Comparison of ENCODE assay signal across 12 mouse cellular contexts in the genomic region with DNA sequence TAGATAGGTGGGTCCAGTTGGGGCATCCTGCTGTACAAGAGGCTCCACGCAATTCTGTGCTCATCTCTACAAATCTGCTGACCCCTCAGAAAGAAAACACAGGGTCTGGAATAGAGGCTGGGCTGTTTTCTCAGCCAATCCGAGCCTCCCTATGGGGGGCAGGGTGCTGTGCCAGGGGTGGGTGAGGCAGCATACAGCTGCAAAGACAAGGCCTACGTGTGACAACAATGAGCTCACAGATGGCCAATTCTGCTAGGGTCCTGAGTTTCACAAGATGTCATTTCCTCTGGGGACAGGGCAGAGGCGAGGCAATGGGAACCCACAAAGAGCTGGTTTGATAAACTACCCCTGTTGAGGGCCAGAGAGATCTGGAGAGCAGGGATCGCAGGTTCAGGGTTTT. TPM values are rescaled to one million over a fixed set of nuclear protein-coding genes. Genes with fewer than 3 reads are reported as not detected.
DNase-seq lines count a peak whose midpoint lies in the region; ATAC-seq and TF ChIP-seq lines count a peak whose summit lies in the region.
"Had no signal": no experiment of that assay in that cellular context is flagged by ENCODE, and none has a peak within 500 bp of the region (broad histone marks: within the 10 kb centered on the region; RNA-seq: fewer than 3 reads in every experiment).

No protein-coding gene starts in this region.

- ATAC-seq in heart, embryonic 13.5 days (ENCODE audit: extremely low read depth, insufficient number of reproducible peaks, low FRiP score, low TSS enrichment): no peak
- ATAC-seq in forebrain, embryonic 16.5 days: peak; percentile 61
- ATAC-seq in midbrain, embryonic 15.5 days (replicated peaks): peak; percentile 51
- ATAC-seq: intestine, embryonic 16.5 days had no signal

- DNase-seq in heart, adult 8-10 months (ENCODE audit: low spot score): no peak
- DNase-seq in ES-E14 (ENCODE audit: low read depth, low spot score): no peak
- no peak for DNase-seq in urinary bladder, adult 2 months (ENCODE audit: low spot score)
- DNase-seq in frontal cortex, postnatal 14 days (ENCODE audit: low spot score in 2 of 2): no peak
- no peak for DNase-seq in cerebellum, postnatal 36 days
- DNase-seq: adrenal gland, postnatal 14 days had no signal

- no peak overlapping the region for H3K4me2 ChIP-seq in heart, embryonic 13.5 days
- peak overlapping the region; percentile 39 for H3K4me2 ChIP-seq in forebrain, embryonic 16.5 days (ENCODE audit: low read length)
- peak overlapping the region; percentile 49 for H3K4me2 ChIP-seq in midbrain, embryonic 15.5 days
- H3K4me2 ChIP-seq: liver, embryonic 15.5 days had no signal

- no peak overlapping the region for H3K4me3 ChIP-seq in heart, embryonic 13.5 days
- no peak overlapping the region for H3K4me3 ChIP-seq in ES-E14 (ENCODE audit: insufficient read depth in 1 of 2, low read depth in 1 of 2, low read length in 2 of 2, poor library complexity in 1 of 2, severe bottlenecking in 1 of 2)
- no peak overlapping the region for H3K4me3 ChIP-seq in forebrain, embryonic 16.5 days (replicated peaks; ENCODE audit: low read length)
- no peak overlapping the region for H3K4me3 ChIP-seq in midbrain, embryonic 15.5 days
- H3K4me3 ChIP-seq: erythroblast, embryonic 14.5 days; liver, embryonic 15.5 days had no signal

- 41% methylated on average over 5 of the region's 5 CpGs for WGBS in heart, embryonic 13.5 days
- 11% methylated on average over 5 of the region's 5 CpGs for WGBS in forebrain, embryonic 16.5 days
- 12% methylated on average over 5 of the region's 5 CpGs for WGBS in midbrain, embryonic 15.5 days

- in situ Hi-C loops in ES-E14 (cut with MboI; ENCODE audit: low sequenced_read_pairs in 2 of 2, unreplicated experiment in 2 of 2): no loop called here

- H3K9me3 ChIP-seq in heart, embryonic 13.5 days: no peaks in the 10 kb centered on the region
- no peaks in the 10 kb centered on the region for H3K9me3 ChIP-seq in ES-E14 (ENCODE audit: control insufficient read depth, insufficient read depth, low read depth, low read length)
- H3K9me3 ChIP-seq in forebrain, embryonic 16.5 days (ENCODE audit: control insufficient read depth, low read length): no peaks in the 10 kb centered on the region
- H3K9me3 ChIP-seq in midbrain, embryonic 15.5 days: no peaks in the 10 kb centered on the region
- H3K9me3 ChIP-seq: liver, embryonic 15.5 days had no signal

- no peak overlapping the region for H3K27ac ChIP-seq in heart, embryonic 13.5 days (replicated peaks)
- no peak overlapping the region for H3K27ac ChIP-seq in ES-E14 (ENCODE audit: insufficient read depth, low read depth, low read length, poor library complexity, severe bottlenecking)
- peak overlapping the region; percentile 95 for H3K27ac ChIP-seq in forebrain, embryonic 16.5 days (ENCODE audit: low read length)
- H3K27ac ChIP-seq in midbrain, embryonic 15.5 days: peak overlapping the region; percentile 79
- H3K27ac ChIP-seq: liver, embryonic 15.5 days had no signal

- peak overlapping the region; percentile 64 for H3K9ac ChIP-seq in heart, embryonic 13.5 days
- no peak overlapping the region for H3K9ac ChIP-seq in ES-E14 (ENCODE audit: insufficient read depth, low read depth, low read length, poor library complexity, severe bottlenecking)
- peak overlapping the region; percentile 45 for H3K9ac ChIP-seq in forebrain, embryonic 16.5 days (replicated peaks; ENCODE audit: low read depth, low read length)
- peak overlapping the region; percentile 24; the same call in 1 of the 2 replicates for H3K9ac ChIP-seq in midbrain, embryonic 15.5 days
- H3K9ac ChIP-seq: liver, embryonic 15.5 days had no signal

- peaks cover 29% of the 10 kb centered on the region for H3K27me3 ChIP-seq in heart, embryonic 13.5 days (replicated peaks)
- no peaks in the 10 kb centered on the region for H3K27me3 ChIP-seq in forebrain, embryonic 16.5 days (replicated peaks; ENCODE audit: control insufficient read depth, insufficient read depth, low read length)
- H3K27me3 ChIP-seq in midbrain, embryonic 15.5 days (replicated peaks): no peaks in the 10 kb centered on the region

- no peaks in the 10 kb centered on the region for H3K36me3 ChIP-seq in heart, embryonic 13.5 days
- H3K36me3 ChIP-seq in ES-E14 (ENCODE audit: control insufficient read depth, insufficient read depth, low read length, poor library complexity, severe bottlenecking): no peaks in the 10 kb centered on the region
- H3K36me3 ChIP-seq in forebrain, embryonic 16.5 days (ENCODE audit: control insufficient read depth, insufficient read depth): no peaks in the 10 kb centered on the region
- no peaks in the 10 kb centered on the region for H3K36me3 ChIP-seq in midbrain, embryonic 15.5 days (replicated peaks)
- H3K36me3 ChIP-seq: liver, embryonic 15.5 days had no signal

- H3K4me1 ChIP-seq in heart, embryonic 13.5 days: peaks cover 21% of the 10 kb centered on the region
- H3K4me1 ChIP-seq in ES-E14 (ENCODE audit: control insufficient read depth in 2 of 2, insufficient read depth in 2 of 2, low read length in 2 of 2, poor library complexity in 1 of 2): peaks cover 4 to 23% of the 10 kb centered on the region in 2 experiments; a peak in 3 of 4 replicates
- peaks cover 32% of the 10 kb centered on the region for H3K4me1 ChIP-seq in forebrain, embryonic 16.5 days (replicated peaks; ENCODE audit: control insufficient read depth, insufficient read depth, low read length)
- peaks cover 33% of the 10 kb centered on the region for H3K4me1 ChIP-seq in midbrain, embryonic 15.5 days
- H3K4me1 ChIP-seq: liver, embryonic 15.5 days had no signal

TF ChIP-seq in ES-E14, 5 proteins besides CTCF, POLR2A, EP300 and RAD21:
- TF ChIP-seq MAFK (IDR thresholded peaks at IDR 0.05; ENCODE audit: insufficient read depth, low read depth, low read length) (0 out of 2 replicates have a peak, but pooled peaks have one; percentile 25), CHD2 (IDR thresholded peaks at IDR 0.05; ENCODE audit: low read depth, low read length) (no peak), HCFC1 (IDR thresholded peaks at IDR 0.05; ENCODE audit: borderline replicate concordance, insufficient read depth, low read length) (no peak)

RNA-seq across cellular contexts. Expression of a gene that starts 6.8 kb away (rescaled TPM):
- polyA plus RNA-seq in heart, embryonic 13.5 days (2015; fragmentation: Nextera tagmentation; extraction: Ambion mirVana): 19.7 and 24.5 TPM in 2 replicates
- total RNA-seq in heart, adult 8-10 months (2022): 10 to 100 TPM; 22.1 to 74.4 (median 55.6) TPM
- total RNA-seq in ES-E14 (2012; rRNA removed): 33.9 and 42.1 TPM in 2 replicates
- 75.5 and 79.6 TPM in 2 replicates for polyA plus RNA-seq in forebrain, embryonic 16.5 days (2015; fragmentation: Nextera tagmentation; extraction: Ambion mirVana)
- polyA plus RNA-seq in midbrain, embryonic 15.5 days (2015; fragmentation: Nextera tagmentation; extraction: Ambion mirVana): 52.6 and 59.4 TPM in 2 replicates
- 20.6 and 30.7 TPM in 2 replicates for polyA plus RNA-seq in urinary bladder, adult 2 months (2012; rRNA removed)

RNA-seq across cellular contexts. Expression of a gene that starts 44.1 kb away (rescaled TPM):
- 33.8 and 37.9 TPM in 2 replicates for polyA plus RNA-seq in heart, embryonic 13.5 days (2015; fragmentation: Nextera tagmentation; extraction: Ambion mirVana)
- total RNA-seq in heart, adult 8-10 months (2022): 10 to 100 TPM; 22.3 to 26.7 (median 24.4) TPM
- total RNA-seq in ES-E14 (2012; rRNA removed): 16.3 and 18.8 TPM in 2 replicates
- 45.1 and 50.0 TPM in 2 replicates for polyA plus RNA-seq in forebrain, embryonic 16.5 days (2015; fragmentation: Nextera tagmentation; extraction: Ambion mirVana)
- polyA plus RNA-seq in midbrain, embryonic 15.5 days (2015; fragmentation: Nextera tagmentation; extraction: Ambion mirVana): 47.4 and 48.7 TPM in 2 replicates
- polyA plus RNA-seq in urinary bladder, adult 2 months (2012; rRNA removed): 36.2 and 39.2 TPM in 2 replicates

RNA-seq across cellular contexts. Expression of a gene that starts 44.5 kb away (rescaled TPM):
- polyA plus RNA-seq in heart, embryonic 13.5 days (2015; fragmentation: Nextera tagmentation; extraction: Ambion mirVana): 84.7 and 93.3 TPM in 2 replicates
- 10 to 100 TPM; 59.0 to 88.1 (median 74.3) TPM for total RNA-seq in heart, adult 8-10 months (2022)
- 47.8 and 54.5 TPM in 2 replicates for total RNA-seq in ES-E14 (2012; rRNA removed)
- polyA plus RNA-seq in forebrain, embryonic 16.5 days (2015; fragmentation: Nextera tagmentation; extraction: Ambion mirVana): 112 and 115 TPM in 2 replicates
- 106 and 109 TPM in 2 replicates for polyA plus RNA-seq in midbrain, embryonic 15.5 days (2015; fragmentation: Nextera tagmentation; extraction: Ambion mirVana)
- 91.8 and 93.0 TPM in 2 replicates for polyA plus RNA-seq in urinary bladder, adult 2 months (2012; rRNA removed)

Comparison
In these comparisons a context has a peak if more than half of its experiments do, and no peak if none do; other contexts are left out.
1. H3K27ac ChIP-seq: peak in forebrain, embryonic 16.5 days (single experiment) and midbrain, embryonic 15.5 days (single experiment); none in heart, embryonic 13.5 days (single experiment) and ES-E14 (single experiment).